Mouse (Mus musculus): Measurements from ENCODE around the gene Orm2. TPM values are rescaled to one million over a fixed set of nuclear protein-coding genes. Genes with fewer than 3 reads are reported as not detected.
A peak's percentile ranks its signal among the peaks of the same experiment; 100 is the strongest.

The Orm2 gene
- polyA plus RNA-seq, 1 experiment from 2014 or later: not detected

- Histone ChIP-seq H3K9ac (no peak overlapping the region), H3K27me3 (replicated peaks) (no peaks in the 10 kb centered on the region), H3K36me3 (peaks cover 10% of the 10 kb centered on the region; the same call in 1 of the 2 replicates), H3K4me1 (peaks cover 74% of the 10 kb centered on the region), H3K9me3 (replicated peaks) (no peaks in the 10 kb centered on the region), H3K4me3 (no peak overlapping the region), H3K27ac (peak overlapping the region; percentile 61; the same call in 1 of the 2 replicates), H3K4me2 (peak overlapping the region; percentile 51)
- ATAC-seq: no peak
- WGBS (ENCODE audit: insufficient replicate concordance): 47% methylated on average over 18 of the region's 18 CpGs
Observed at GRCm38 (mm10) chr4:63400541-63401306, 38.5 kb downstream of the Orm2 start.

GRCm38 (mm10) chr4:63401620-63402019 is 39.4 kb downstream of the Orm2 start:
- peaks cover 83% of the 10 kb centered on the region for H3K4me1 ChIP-seq
- peak overlapping the region; percentile 61 for H3K27ac ChIP-seq
- H3K4me2 ChIP-seq: peak overlapping the region; percentile 51
- WGBS (ENCODE audit: insufficient replicate concordance): 33% methylated on average over 6 of the region's 6 CpGs
- peaks cover 10% of the 10 kb centered on the region; the same call in 1 of the 2 replicates for H3K36me3 ChIP-seq
- no peak overlapping the region for H3K4me3 ChIP-seq
- no peaks in the 10 kb centered on the region for H3K9me3 ChIP-seq (replicated peaks)
- no peaks in the 10 kb centered on the region for H3K27me3 ChIP-seq (replicated peaks)
- no peak overlapping the region for H3K9ac ChIP-seq
- no peak for ATAC-seq

DNA sequence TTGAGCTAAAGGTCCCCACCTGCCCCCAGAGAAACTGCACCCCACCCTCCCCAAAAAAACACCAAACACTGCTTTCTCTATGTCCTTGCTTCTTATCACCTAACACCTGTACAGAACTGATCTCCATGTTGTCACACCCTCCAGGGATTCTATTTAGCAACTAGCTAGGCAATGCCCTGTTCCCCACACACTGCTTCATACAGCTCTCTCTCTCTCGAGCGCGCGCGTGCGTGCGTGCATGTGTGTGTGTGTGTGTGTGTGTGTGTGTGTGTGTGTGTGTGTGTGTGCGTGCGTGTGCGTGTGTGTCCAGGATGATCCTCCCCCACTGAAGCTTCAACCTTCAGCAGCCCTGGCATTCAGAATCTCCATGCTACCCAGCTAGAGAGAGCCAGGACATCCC is 39.8 kb downstream of the Orm2 start:
- H3K27me3 ChIP-seq (replicated peaks): no peaks in the 10 kb centered on the region
- H3K9ac ChIP-seq: peak overlapping the region; percentile 42; the same call in 1 of the 2 replicates
- peak; percentile 62 for ATAC-seq
- peak overlapping the region; percentile 43; the same call in 1 of the 2 replicates for H3K27ac ChIP-seq
- peak overlapping the region; percentile 38 for H3K4me3 ChIP-seq
- peak overlapping the region; percentile 51 for H3K4me2 ChIP-seq
- peaks cover 87% of the 10 kb centered on the region for H3K4me1 ChIP-seq
- peaks cover 10% of the 10 kb centered on the region; the same call in 1 of the 2 replicates for H3K36me3 ChIP-seq
- WGBS (ENCODE audit: insufficient replicate concordance): 61% methylated on average over 10 of the region's 10 CpGs
- no peaks in the 10 kb centered on the region for H3K9me3 ChIP-seq (replicated peaks)

- Histone ChIP-seq H3K27me3 (replicated peaks) (no peaks in the 10 kb centered on the region), H3K4me2 (peak overlapping the region; percentile 51), H3K4me1 (peaks cover 92% of the 10 kb centered on the region), H3K9ac (peak overlapping the region; percentile 42), H3K36me3 (peaks cover 5% of the 10 kb centered on the region; the same call in 1 of the 2 replicates), H3K9me3 (replicated peaks) (no peaks in the 10 kb centered on the region), H3K4me3 (peak overlapping the region; percentile 38), H3K27ac (peak overlapping the region; percentile 43)
- 49% methylated on average over 6 of the region's 6 CpGs for WGBS (ENCODE audit: insufficient replicate concordance)
- ATAC-seq: no peak
Observed at GRCm38 (mm10) chr4:63402558-63402957, 40.3 kb downstream of the Orm2 start.

DNA sequence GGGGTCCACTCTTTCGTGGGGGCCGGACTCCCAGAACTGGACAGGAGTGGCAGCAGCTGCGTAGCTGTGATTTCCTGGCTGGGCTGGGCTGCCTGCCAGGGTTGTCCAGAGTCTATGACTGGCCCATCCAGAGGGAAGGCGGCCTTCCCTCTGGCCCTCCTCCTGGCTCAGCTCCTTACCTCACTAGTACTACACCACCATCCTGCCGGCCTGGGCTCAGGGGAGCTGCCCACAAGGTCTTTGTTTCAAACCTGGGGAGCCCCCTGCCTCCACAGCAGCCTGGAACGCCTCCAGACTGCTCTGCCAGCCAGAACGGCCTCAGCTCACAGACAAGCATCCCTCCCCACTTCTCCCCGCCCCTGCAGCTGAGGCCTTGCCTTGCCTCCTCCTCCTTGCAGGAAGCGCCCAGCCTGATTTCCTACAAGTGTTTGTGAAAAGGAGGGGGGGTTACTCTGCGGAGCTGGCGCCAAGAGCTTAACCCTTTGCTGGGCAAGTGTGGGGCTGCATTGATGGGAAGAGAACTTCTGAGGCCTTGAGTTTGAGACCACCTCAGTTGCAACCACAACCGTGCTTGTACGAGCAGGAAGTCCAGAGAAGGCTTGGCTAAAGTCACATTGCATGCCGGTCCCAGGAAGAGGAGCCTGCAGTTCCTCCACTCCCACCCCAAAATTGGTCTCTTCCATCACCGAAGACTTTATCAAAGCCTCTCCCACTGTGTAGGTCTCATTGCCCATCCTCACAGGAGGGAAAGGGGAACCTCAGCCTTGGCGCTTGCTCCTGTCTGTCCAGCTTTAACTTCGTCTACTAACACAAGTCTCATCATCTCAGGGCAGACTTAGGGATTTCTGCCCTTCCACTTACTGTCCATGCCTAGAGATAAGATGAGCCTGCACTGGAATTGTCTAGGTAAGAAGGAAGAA is 41.1 kb downstream of the Orm2 start, which contains the start of gene Akna:
Akna (minus strand) TSS at position 315 of the 920 bp plus-strand sequence.
- peak; percentile 31 for ATAC-seq
- peak within 1 kb of the TSS; percentile 43 for H3K27ac ChIP-seq
- H3K4me3 ChIP-seq: peak within 1 kb of the TSS; percentile 38
- H3K9ac ChIP-seq: peak within 1 kb of the TSS; percentile 42
- no peaks in the 10 kb centered on the region for H3K9me3 ChIP-seq (replicated peaks)
- H3K4me2 ChIP-seq: peak within 1 kb of the TSS; percentile 51
- no peaks in the 10 kb centered on the region; the same call in 1 of the 2 replicates for H3K27me3 ChIP-seq (replicated peaks)
- WGBS (ENCODE audit: insufficient replicate concordance): 20% methylated on average over 17 of the region's 17 CpGs
- H3K4me1 ChIP-seq: peaks cover 96% of the 10 kb centered on the region
- H3K36me3 ChIP-seq: no peaks in the 10 kb centered on the region

- peak overlapping the region; percentile 51 for H3K4me2 ChIP-seq
- 0 out of 2 replicates have a peak overlapping the region, but pooled peaks have one; percentile 22 for H3K9ac ChIP-seq
- peaks cover 96% of the 10 kb centered on the region for H3K4me1 ChIP-seq
- peak overlapping the region; percentile 42 for H3K27ac ChIP-seq
- H3K36me3 ChIP-seq: no peaks in the 10 kb centered on the region
- no peak for ATAC-seq
- WGBS (ENCODE audit: insufficient replicate concordance): 33% methylated on average over 7 of the region's 7 CpGs
- H3K27me3 ChIP-seq (replicated peaks): peaks cover 8% of the 10 kb centered on the region; the same call in 1 of the 2 replicates
- H3K9me3 ChIP-seq (replicated peaks): no peaks in the 10 kb centered on the region
- no peak overlapping the region for H3K4me3 ChIP-seq
Observed at GRCm38 (mm10) chr4:63404205-63404604, 42.0 kb downstream of the Orm2 start.

DNA sequence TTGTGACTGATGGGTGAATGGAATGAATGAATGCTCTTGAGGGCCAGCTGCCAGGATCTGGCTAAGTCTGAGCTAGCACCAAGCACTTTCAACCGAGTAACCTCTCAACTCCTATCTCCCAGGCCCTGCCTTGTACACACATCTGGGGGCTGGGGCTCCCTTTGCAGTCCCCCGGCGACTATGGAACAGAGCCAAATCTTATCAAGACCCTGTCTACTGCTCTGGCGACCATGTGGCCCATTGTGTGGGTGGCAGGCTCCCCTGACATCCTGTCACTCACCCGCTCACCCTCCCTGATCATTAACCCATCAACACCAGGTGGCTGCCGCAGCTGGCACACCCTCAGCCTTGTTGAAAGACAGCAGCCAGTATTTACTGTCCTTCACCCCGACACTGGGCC is 42.8 kb downstream of the Orm2 start:
- peak overlapping the region; percentile 42; the same call in 1 of the 2 replicates for H3K27ac ChIP-seq
- WGBS (ENCODE audit: insufficient replicate concordance): 22% methylated on average over 7 of the region's 7 CpGs
- no peaks in the 10 kb centered on the region for H3K9me3 ChIP-seq (replicated peaks)
- H3K4me3 ChIP-seq: no peak overlapping the region
- peak overlapping the region; percentile 22; the same call in 1 of the 2 replicates for H3K9ac ChIP-seq
- no peaks in the 10 kb centered on the region for H3K36me3 ChIP-seq
- H3K4me2 ChIP-seq: 0 out of 2 replicates have a peak overlapping the region, but pooled peaks have one; percentile 3
- H3K4me1 ChIP-seq: peaks cover 96% of the 10 kb centered on the region
- peaks cover 12% of the 10 kb centered on the region; the same call in 1 of the 2 replicates for H3K27me3 ChIP-seq (replicated peaks)
- ATAC-seq: 0 out of 2 replicates have a peak, but pooled peaks have one; percentile 15

DNA sequence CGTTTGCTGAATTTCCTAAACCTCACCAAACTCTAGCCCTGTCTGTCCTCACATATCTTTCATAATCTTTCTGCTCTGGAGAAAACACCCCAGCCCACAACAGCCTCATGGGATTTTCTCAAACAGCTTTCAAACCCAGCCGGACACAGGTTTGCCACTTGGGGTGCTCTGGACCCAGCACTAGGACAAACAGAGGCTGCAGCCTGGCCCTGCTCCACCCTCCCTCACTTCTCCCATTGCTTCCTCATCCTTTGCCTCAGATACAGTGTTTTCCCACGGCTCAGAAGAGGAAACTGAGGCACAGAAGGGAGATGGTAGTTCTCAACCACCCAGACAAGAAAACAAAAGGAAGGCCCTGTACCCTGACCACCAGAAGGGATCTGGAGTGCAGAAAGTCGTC is 43.4 kb downstream of the Orm2 start:
- Histone ChIP-seq H3K9ac (no peak overlapping the region), H3K4me2 (no peak overlapping the region), H3K9me3 (replicated peaks) (no peaks in the 10 kb centered on the region), H3K36me3 (no peaks in the 10 kb centered on the region), H3K4me1 (peaks cover 97% of the 10 kb centered on the region), H3K4me3 (no peak overlapping the region), H3K27me3 (replicated peaks) (peaks cover 12% of the 10 kb centered on the region; the same call in 1 of the 2 replicates), H3K27ac (no peak overlapping the region)
- 47% methylated on average over 4 of the region's 4 CpGs for WGBS (ENCODE audit: insufficient replicate concordance)
- ATAC-seq: no peak

- Histone ChIP-seq H3K9ac (no peak overlapping the region), H3K9me3 (replicated peaks) (no peaks in the 10 kb centered on the region), H3K4me2 (peak overlapping the region; percentile 98), H3K27ac (no peak overlapping the region), H3K4me1 (peaks cover 77% of the 10 kb centered on the region), H3K27me3 (replicated peaks) (peaks cover 12% of the 10 kb centered on the region; the same call in 1 of the 2 replicates), H3K4me3 (no peak overlapping the region), H3K36me3 (no peaks in the 10 kb centered on the region)
- no peak for ATAC-seq
- WGBS (ENCODE audit: insufficient replicate concordance): 66% methylated on average over 7 of the region's 7 CpGs
Observed at GRCm38 (mm10) chr4:63408247-63408646, 46.0 kb downstream of the Orm2 start.

- Histone ChIP-seq H3K36me3 (no peaks in the 10 kb centered on the region), H3K4me1 (peaks cover 73% of the 10 kb centered on the region), H3K9ac (no peak overlapping the region), H3K9me3 (replicated peaks) (no peaks in the 10 kb centered on the region), H3K27ac (no peak overlapping the region), H3K4me3 (no peak overlapping the region), H3K27me3 (replicated peaks) (peaks cover 12% of the 10 kb centered on the region; the same call in 1 of the 2 replicates), H3K4me2 (peak overlapping the region; percentile 98)
- WGBS (ENCODE audit: insufficient replicate concordance): 12% methylated on average over 8 of the region's 8 CpGs
- ATAC-seq: peak; percentile 30
Observed at GRCm38 (mm10) chr4:63408649-63409048, 46.4 kb downstream of the Orm2 start.

GRCm38 (mm10) chr4:63409317-63409907 is 47.2 kb downstream of the Orm2 start:
- Histone ChIP-seq H3K4me2 (peak overlapping the region; percentile 98), H3K9ac (peak overlapping the region; percentile 58), H3K36me3 (no peaks in the 10 kb centered on the region), H3K4me3 (peak overlapping the region; percentile 64), H3K27ac (no peak overlapping the region), H3K4me1 (peaks cover 66% of the 10 kb centered on the region), H3K9me3 (replicated peaks) (no peaks in the 10 kb centered on the region), H3K27me3 (replicated peaks) (peaks cover 12% of the 10 kb centered on the region; the same call in 1 of the 2 replicates)
- no peak for ATAC-seq
- 8% methylated on average over 18 of the region's 18 CpGs for WGBS (ENCODE audit: insufficient replicate concordance)
